Mouse (Mus musculus) ES-E14 (cell line): ENCODE measurements at regions not wholly inside any gene's neighbourhood (a gene's known extent, or its start where the extent isn't known, plus 50 kb on each side); places are given as distances from the start of the nearest gene placed in this dataset.

Experiments used
- DNase-seq: peaks from one replicate; pipeline ENCODE4 v3.0.0-alpha.2; 2013; ENCODE audit warnings: low read depth, low spot score
- H3K27ac ChIP-seq: 2 replicates; pipeline ENCODE4 v1.5.1; 2012; ENCODE audit warnings: low read depth, mild to moderate bottlenecking, low read length, moderate library complexity, mixed read lengths; ENCODE audit not compliant: poor library complexity, insufficient read depth, severe bottlenecking
- H3K36me3 ChIP-seq: 2 replicates; pipeline ENCODE4 v1.6.1; 2012; ENCODE audit warnings: mild to moderate bottlenecking, low read length, moderate library complexity, mixed read lengths; ENCODE audit not compliant: control insufficient read depth, poor library complexity, insufficient read depth, severe bottlenecking
- H3K4me1 ChIP-seq, 2 experiments: fragments of 150-350 bp in 1 of 2; sonication (generic) in 1 of 2; 2 replicates each; pipeline ENCODE4 v1.6.1; 2012; ENCODE audit warnings: low read length in 2 of 2, mild to moderate bottlenecking in 1 of 2, mixed read lengths in 1 of 2; ENCODE audit not compliant: control insufficient read depth in 2 of 2, insufficient read depth in 2 of 2, poor library complexity in 1 of 2
- H3K4me3 ChIP-seq, 2 experiments: fragments of 150-350 bp in 1 of 2; sonication (generic) in 1 of 2; 2 replicates each; pipeline ENCODE4 v1.5.1; 2012; ENCODE audit warnings: low read length in 2 of 2, low read depth in 1 of 2, mild to moderate bottlenecking in 1 of 2, mixed read lengths in 1 of 2; ENCODE audit not compliant: insufficient read depth in 1 of 2, poor library complexity in 1 of 2, severe bottlenecking in 1 of 2
- H3K9ac ChIP-seq: 2 replicates; pipeline ENCODE4 v1.6.1; 2012; ENCODE audit warnings: low read depth, mild to moderate bottlenecking, low read length, mixed read lengths; ENCODE audit not compliant: poor library complexity, insufficient read depth, severe bottlenecking
- H3K9me3 ChIP-seq: fragments of 150-350 bp; sonication (generic); 2 replicates; pipeline ENCODE4 v1.6.1; 2012; ENCODE audit warnings: low read depth, mild to moderate bottlenecking, low read length; ENCODE audit not compliant: control insufficient read depth, insufficient read depth
- CHD2 ChIP-seq: IDR thresholded peaks from 2 replicates; pipeline ENCODE4 v1.6.1; 2014; ENCODE audit warnings: mild to moderate bottlenecking, low read depth, low read length, inconsistent platforms
- HCFC1 ChIP-seq: IDR thresholded peaks from 2 replicates; pipeline ENCODE4 v1.6.1; 2012; ENCODE audit warnings: low read length, inconsistent platforms, borderline replicate concordance; ENCODE audit not compliant: insufficient read depth
- MAFK ChIP-seq: IDR thresholded peaks from 2 replicates; pipeline ENCODE4 v1.6.1; 2014; ENCODE audit warnings: mild to moderate bottlenecking, low read depth, low read length, inconsistent platforms; ENCODE audit not compliant: insufficient read depth
- ZC3H11A ChIP-seq: IDR thresholded peaks from 2 replicates; pipeline ENCODE4 v1.6.1; 2012; ENCODE audit warnings: low read depth, mild to moderate bottlenecking, inconsistent platforms, low read length, borderline replicate concordance
- ZNF384 ChIP-seq: IDR thresholded peaks from 2 replicates; pipeline ENCODE4 v1.6.1; 2012; ENCODE audit warnings: low read depth, low read length, inconsistent platforms
- in situ Hi-C, 2 experiments: fragments of 600-800 bp; cut with MboI; formaldehyde crosslinking; loops; one replicate each; pipeline ENCODE4 v1.15.1; 2025; ENCODE audit warnings: low sequenced_read_pairs in 2 of 2, inconsistent platforms in 1 of 2; ENCODE audit not compliant: unreplicated experiment in 2 of 2

DNA sequence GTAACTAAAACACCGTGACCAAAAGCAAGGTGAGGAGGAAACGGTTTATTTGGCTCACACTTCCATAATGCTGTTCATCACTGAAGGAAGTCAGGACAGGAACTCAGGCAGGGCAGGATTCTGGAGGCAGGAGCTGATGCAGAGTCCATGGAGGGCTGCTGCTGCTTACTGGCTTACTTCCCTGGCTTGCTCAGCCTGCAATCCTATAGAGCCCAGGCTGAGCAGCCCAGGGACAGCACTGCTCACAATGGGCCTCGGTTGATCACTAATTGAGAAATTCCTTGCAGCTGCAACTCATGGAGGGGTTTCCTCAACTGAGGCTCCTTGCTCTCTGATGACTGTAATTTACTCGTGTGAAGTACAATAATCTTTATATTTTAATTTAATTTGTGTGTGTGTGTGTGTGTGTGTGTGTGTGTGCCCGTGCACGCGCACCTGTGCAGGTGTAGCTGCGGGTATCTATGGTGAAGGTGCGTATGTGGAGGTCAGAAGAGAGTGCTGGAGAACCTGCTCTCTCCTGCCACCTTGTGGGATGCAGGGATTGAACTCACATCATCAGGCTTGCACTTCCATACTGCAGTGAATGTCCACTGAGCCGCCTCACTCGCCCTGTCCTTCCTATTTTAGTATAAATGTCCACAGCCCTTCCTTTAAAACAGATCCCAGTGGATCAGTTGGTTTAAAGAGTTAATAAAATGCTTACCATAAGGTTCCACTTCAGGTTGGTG lies 886.6 kb upstream of the Car8 start:
- DNase-seq, result peak; percentile 30
- no peak for TF ChIP-seq ZNF384
- TF ChIP-seq ZC3H11A, result peak; percentile 77; the same call in 1 of the 2 replicates
- Histone ChIP-seq H3K4me1 (no peaks in the 10 kb centered on the region), H3K9ac (no peak overlapping the region), H3K36me3 (no peaks in the 10 kb centered on the region), H3K27ac (no peak overlapping the region), H3K9me3 (no peaks in the 10 kb centered on the region), H3K4me3 (no peak overlapping the region)
- in situ Hi-C loops, result loop anchor here in 1 of 2 experiments (25.0 kb wide), 1 partner anchor 412 kb away; no protein-coding TSS in a partner anchor

DNA sequence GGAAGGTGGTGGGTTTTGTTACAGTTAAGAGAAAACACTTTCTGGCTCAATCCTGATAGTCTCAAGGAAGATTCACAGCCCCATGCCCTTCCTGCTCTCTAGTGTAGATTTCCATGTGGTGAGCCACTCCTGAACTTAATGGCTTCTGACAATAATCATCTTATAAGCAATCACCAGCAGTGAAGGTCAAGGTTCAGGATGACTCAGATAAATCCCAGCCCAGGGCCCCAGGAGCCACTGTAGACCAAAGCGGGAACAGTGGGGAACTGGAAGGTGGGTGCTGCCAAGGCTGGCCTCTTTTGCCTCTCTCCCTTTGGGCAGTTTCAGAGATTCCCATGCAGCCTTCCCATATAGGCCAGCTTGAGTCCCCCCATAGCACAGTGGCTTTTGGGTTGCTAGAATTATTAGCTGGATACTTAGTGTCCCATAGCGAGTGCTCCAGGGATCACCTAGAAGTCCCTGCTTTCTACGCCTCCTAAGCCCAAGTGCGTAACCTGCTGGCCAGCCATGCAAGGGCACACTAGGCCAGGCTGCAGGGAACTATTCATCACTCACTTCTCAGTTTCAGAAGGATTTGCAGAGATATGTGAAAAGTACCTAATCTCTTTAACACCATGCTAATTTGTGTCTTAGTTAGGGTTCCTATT lies 885.9 kb upstream of the Car8 start:
- TF ChIP-seq CHD2, result no peak
- TF ChIP-seq ZC3H11A, result no peak
- TF ChIP-seq HCFC1, result no peak
- no peak for TF ChIP-seq ZNF384
- no peak for TF ChIP-seq MAFK
- in situ Hi-C loops, result loop anchor here in 1 of 2 experiments (25.0 kb wide), 1 partner anchor 413 kb away; no protein-coding TSS in a partner anchor
- H3K27ac ChIP-seq, result no peak overlapping the region

GRCm38 (mm10) chr4:9124109-9124508 lies 885.3 kb upstream of the Car8 start:
- H3K9ac ChIP-seq, result no peak overlapping the region
- TF ChIP-seq HCFC1 (no peak), MAFK (no peak), ZC3H11A (no peak), CHD2 (no peak), ZNF384 (no peak)
- H3K4me1 ChIP-seq, result no peaks in the 10 kb centered on the region
- H3K4me3 ChIP-seq, result no peak overlapping the region
- DNase-seq, result no peak
- no peaks in the 10 kb centered on the region for H3K9me3 ChIP-seq
- no peak overlapping the region for H3K27ac ChIP-seq
- in situ Hi-C loops, result no loop called here
- no peaks in the 10 kb centered on the region for H3K36me3 ChIP-seq

More for the DNA sequence above, 885.9 kb upstream of the Car8 start:
- H3K4me1 ChIP-seq, result no peaks in the 10 kb centered on the region
- no peak overlapping the region for H3K9ac ChIP-seq
- H3K4me3 ChIP-seq, result no peak overlapping the region
- H3K9me3 ChIP-seq, result no peaks in the 10 kb centered on the region
- DNase-seq, result no peak
- no peaks in the 10 kb centered on the region for H3K36me3 ChIP-seq

DNA sequence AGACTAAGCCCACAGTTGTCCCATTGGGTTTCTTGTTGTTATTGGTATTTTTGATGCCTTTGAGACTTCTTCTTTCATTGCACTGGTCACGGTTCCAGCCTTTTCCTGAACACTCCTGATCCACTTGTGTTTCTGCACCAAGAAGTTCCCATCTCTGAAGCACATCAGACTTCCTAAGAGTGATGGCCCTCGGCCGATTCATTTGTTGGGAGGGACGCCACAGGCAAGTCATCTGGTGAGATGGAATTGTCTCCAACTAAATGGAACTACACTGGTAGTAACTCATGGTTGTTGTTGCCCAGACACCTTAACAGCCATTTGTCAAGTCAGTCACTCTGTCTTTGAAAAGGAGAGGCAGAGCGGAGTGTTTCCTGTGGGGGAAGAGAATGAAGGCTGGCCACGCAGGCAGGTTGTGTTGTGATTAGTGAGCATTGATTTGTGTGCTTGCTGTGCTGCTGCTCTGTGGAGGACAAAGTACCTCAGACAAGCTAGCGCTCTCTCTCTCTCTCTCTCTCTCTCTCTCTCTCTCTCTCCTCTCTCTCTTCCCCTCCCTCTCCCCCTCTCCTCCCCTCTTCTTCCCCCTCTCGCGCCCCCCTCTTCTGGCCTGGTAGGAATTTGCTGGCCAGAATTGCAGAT lies 884.7 kb upstream of the Car8 start:
- no peaks in the 10 kb centered on the region for H3K36me3 ChIP-seq
- H3K4me1 ChIP-seq, result no peaks in the 10 kb centered on the region
- no peak for TF ChIP-seq MAFK
- no peak for TF ChIP-seq ZNF384
- no peak for TF ChIP-seq CHD2
- H3K9ac ChIP-seq, result no peak overlapping the region
- in situ Hi-C loops, result no loop called here
- DNase-seq, result no peak
- H3K27ac ChIP-seq, result no peak overlapping the region
- no peak overlapping the region for H3K4me3 ChIP-seq
- H3K9me3 ChIP-seq, result no peaks in the 10 kb centered on the region
